Mouse (Mus musculus) heart, postnatal 4 days (tissue): ENCODE measurements around the gene Rbm5. TPM values are rescaled to one million over a fixed set of nuclear protein-coding genes. Genes with fewer than 3 reads are reported as not detected.
A peak's percentile ranks its signal among the peaks of the same experiment; 100 is the strongest.

Source experiments
- DNase-seq: peaks from one replicate; pipeline ENCODE4 v3.0.0; 2021
- total RNA-seq, 2 experiments: library from RNA; stranded (reverse); gene quantifications; 2 replicates each; pipeline ENCODE4 v1.2.3; 2021

Gene Rbm5
- total RNA-seq, 2 experiments from 2014 or later: 65.4 to 73.1 TPM

DNA sequence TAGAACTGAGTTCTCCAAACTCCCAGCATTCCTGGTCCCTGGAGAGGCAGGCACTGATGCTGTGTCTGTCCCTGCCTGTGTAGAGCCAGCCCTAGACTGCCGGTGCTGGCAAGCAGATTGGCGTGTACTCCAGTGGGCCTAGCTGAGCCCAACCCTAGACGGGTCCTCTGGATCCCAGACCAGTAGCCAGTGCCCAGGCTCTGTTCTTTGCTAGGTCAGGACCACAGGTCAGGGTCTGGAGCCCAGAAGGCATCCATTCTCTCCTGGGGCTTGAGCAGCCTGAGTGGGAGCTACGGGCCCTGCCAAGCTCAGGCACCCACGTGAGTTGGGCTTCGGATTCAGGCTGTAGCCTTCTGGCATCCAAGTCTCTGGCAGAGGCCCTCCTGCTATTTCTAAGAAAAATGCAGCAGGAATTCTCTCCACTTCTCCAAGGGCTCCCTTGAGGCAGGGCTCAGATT, 70.7 kb downstream of the Rbm5 start:
- DNase-seq: peak; percentile 41

DNA sequence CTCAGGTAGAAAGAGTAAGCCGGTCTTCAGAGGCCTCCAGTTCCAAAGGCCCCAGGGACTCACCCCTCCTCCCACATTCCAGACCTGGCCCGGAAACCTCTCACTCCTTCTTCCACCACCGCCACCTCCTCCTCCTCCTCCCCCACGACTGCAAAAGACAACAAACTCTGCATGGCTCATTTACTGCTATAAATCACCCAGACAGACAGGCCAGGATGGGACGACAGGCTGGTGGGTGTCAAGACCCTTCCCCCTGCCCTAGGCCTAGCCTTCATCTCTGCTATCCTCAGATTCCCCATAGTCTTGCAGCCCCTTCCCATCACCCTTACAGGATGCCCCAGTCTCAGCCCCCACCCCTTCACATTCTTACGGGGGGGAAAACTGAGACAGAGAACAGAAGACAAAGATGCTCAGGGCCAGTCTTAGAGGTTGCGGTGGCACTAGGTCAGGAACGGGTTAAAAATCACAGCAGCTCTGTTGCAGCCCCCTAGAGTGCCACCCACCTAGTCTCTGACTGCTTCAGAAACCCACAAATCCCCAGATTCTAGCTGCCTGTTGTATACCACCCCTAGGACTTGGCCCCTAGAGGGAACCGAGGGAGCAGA, 71.3 kb downstream of the Rbm5 start:
- DNase-seq: no peak

GRCm38 (mm10) chr9:107698611-107699190, 72.1 kb downstream of the Rbm5 start:
- no peak for DNase-seq

GRCm38 (mm10) chr9:107697811-107698521, 72.8 kb downstream of the Rbm5 start:
- DNase-seq: peak; percentile 26

- peak; percentile 32 for DNase-seq
Observed at GRCm38 (mm10) chr9:107696845-107697610, 73.8 kb downstream of the Rbm5 start.

GRCm38 (mm10) chr9:107696106-107696479, 74.7 kb downstream of the Rbm5 start:
- no peak for DNase-seq

DNA sequence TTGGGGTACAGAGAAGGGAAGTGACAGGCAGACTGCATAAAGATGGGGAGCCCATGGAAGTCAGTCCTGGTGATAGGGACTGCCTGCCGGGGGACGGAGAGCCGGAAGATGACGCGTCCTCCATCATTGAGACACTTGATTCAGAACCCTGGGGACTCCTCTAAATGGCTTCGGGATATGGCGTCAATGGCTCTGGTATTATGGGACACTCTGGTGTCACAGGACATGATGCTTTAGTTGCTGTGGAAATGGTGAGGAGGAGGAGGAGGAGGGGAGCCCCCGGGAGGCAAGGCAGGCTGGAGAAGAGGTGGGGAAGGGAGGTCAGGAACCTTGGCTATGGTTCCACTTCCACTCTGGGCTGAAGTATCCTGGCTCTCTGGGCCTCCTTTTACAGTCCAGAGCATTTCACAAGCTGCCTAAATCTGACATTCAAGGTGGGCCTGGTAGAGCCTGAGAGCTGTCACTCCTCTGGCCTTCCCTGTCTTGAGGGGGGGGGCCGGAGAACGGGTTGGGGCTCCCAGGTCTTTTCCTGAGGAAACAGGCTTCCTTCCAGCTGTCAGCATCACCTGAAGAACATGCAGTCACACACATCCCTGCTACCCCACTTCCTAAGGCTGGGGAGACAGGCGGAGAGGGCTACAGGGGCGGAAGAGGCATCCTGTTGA, 75.2 kb downstream of the Rbm5 start:
- no peak for DNase-seq

DNA sequence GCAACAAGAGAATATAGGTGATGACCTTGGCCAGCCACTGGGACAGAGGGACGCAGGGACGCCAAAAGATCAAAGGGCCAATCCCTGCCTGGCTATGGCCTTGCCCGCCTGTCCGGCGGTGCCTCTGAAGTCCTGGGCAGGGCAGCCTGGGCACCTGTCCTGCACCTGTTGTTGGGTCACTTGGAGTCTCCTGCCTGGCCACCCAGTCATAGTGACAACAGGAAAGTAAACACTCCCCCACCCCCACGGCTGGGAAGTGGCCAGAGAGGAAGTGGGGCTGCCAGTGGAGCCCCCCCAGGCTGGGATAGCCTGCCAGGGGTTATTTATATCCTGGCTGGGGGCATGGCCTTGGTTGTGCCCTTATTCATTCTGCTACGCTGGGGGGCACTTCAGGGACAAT, 76.2 kb downstream of the Rbm5 start:
- DNase-seq: peak; percentile 27

- no peak for DNase-seq
Observed at GRCm38 (mm10) chr9:107693433-107693987, 77.3 kb downstream of the Rbm5 start.

GRCm38 (mm10) chr9:107692785-107693184, 78.0 kb downstream of the Rbm5 start:
- no peak for DNase-seq

GRCm38 (mm10) chr9:107690391-107690790, 80.4 kb downstream of the Rbm5 start:
- DNase-seq: no peak

Other genes with a start within 250 kb of the Rbm5 start
- 10 to 100 TPM; 22.1 to 22.8 TPM for gene Tmem115, start 237.1 kb downstream of the Rbm5 start, total RNA-seq
- 1 to 10 TPM; 6.6 to 7.2 TPM for gene Cyb561d2, start 228.8 kb downstream of the Rbm5 start, total RNA-seq
- gene Nprl2, start 228.8 kb downstream of the Rbm5 start, total RNA-seq: 10 to 100 TPM; 12.0 TPM
- gene Zmynd10, start 223.7 kb downstream of the Rbm5 start, total RNA-seq: under 1 TPM; 0.26 to 0.32 TPM
- gene Rassf1, start 219.4 kb downstream of the Rbm5 start, total RNA-seq: 10 to 100 TPM; 38.8 to 39.4 TPM
- gene Tusc2, start 207.7 kb downstream of the Rbm5 start, total RNA-seq: 10 to 100 TPM; 22.3 to 24.0 TPM
- 10 to 100 TPM; 43.4 to 49.7 TPM for gene Hyal2, start 203.1 kb downstream of the Rbm5 start, total RNA-seq
- 1 to 10 TPM; 3.4 to 4.7 TPM for gene Hyal1, start 194.1 kb downstream of the Rbm5 start, total RNA-seq
- 10 to 100 TPM; 12.2 to 12.4 TPM for gene Naa80, start 192.1 kb downstream of the Rbm5 start, total RNA-seq
- 1 to 10 TPM in 1 of 2 experiments, under 1 TPM in 1; 0.74 to 1.1 TPM for gene Hyal3, start 190.2 kb downstream of the Rbm5 start, total RNA-seq
- gene Ifrd2, start 183.4 kb downstream of the Rbm5 start, total RNA-seq: 10 to 100 TPM; 41.6 to 44.4 TPM
- gene Sema3b, start 161.8 kb downstream of the Rbm5 start, total RNA-seq: 10 to 100 TPM; 16.2 to 18.8 TPM
- gene Gnai2, start 135.6 kb downstream of the Rbm5 start, total RNA-seq: 100 to 1,000 TPM; 462 to 469 TPM
- 1 to 10 TPM; 8.0 to 8.1 TPM for gene Slc38a3, start 101.5 kb downstream of the Rbm5 start, total RNA-seq
- gene Gnat1, start 91.3 kb downstream of the Rbm5 start, total RNA-seq: not detected
- gene Sema3f, start 60.5 kb downstream of the Rbm5 start, total RNA-seq: 10 to 100 TPM; 18.7 to 20.9 TPM
- 10 to 100 TPM; 40.3 to 40.6 TPM for gene Rbm6, start 102.2 kb upstream of the Rbm5 start, total RNA-seq
- 1 to 10 TPM; 6.1 TPM for gene Mon1a, start 117.2 kb upstream of the Rbm5 start, total RNA-seq
- 1 to 10 TPM; 2.9 to 3.1 TPM for gene Mst1r, start 135.9 kb upstream of the Rbm5 start, total RNA-seq
- gene Actl11, start 157.5 kb upstream of the Rbm5 start, total RNA-seq: not detected
- gene Camkv, start 164.7 kb upstream of the Rbm5 start, total RNA-seq: not detected
- 10 to 100 TPM in 1 of 2 experiments, 1 to 10 TPM in 1; 7.4 to 10.5 TPM for gene Traip, start 179.1 kb upstream of the Rbm5 start, total RNA-seq
- gene Uba7, start 204.5 kb upstream of the Rbm5 start, total RNA-seq: 10 to 100 TPM; 13.6 to 13.9 TPM
- 1 to 10 TPM in 1 of 2 experiments, under 1 TPM in 1; 0.72 to 1.2 TPM for gene Gm20661, start 212.1 kb upstream of the Rbm5 start, total RNA-seq
- 10 to 100 TPM; 24.8 to 27.7 TPM for gene Inka1, start 214.9 kb upstream of the Rbm5 start, total RNA-seq
- 1 to 10 TPM; 1.4 to 2.1 TPM for gene Cdhr4, start 221.5 kb upstream of the Rbm5 start, total RNA-seq
- 1 to 10 TPM in 1 of 2 experiments, under 1 TPM in 1; 0.17 to 1.6 TPM for gene Gm20662, start 225.4 kb upstream of the Rbm5 start, total RNA-seq
- 10 to 100 TPM; 48.3 to 55.4 TPM for gene Ip6k1, start 231.5 kb upstream of the Rbm5 start, total RNA-seq